Comparison of ENCODE assay signal across 9 mouse cellular contexts in genomic region chr4:98109064-98109463, GRCm38 (mm10).
A peak's percentile ranks its signal among the peaks of the same experiment; 100 is the strongest.
DNase-seq lines count a peak whose midpoint lies in the region; ATAC-seq and TF ChIP-seq lines count a peak whose summit lies in the region.
"Had no signal": no experiment of that assay in that cellular context is flagged by ENCODE, and none has a peak within 500 bp of the region (broad histone marks: within the 10 kb centered on the region; RNA-seq: fewer than 3 reads in every experiment).

No protein-coding gene starts in this region.

- peak; percentile 64; the same call in 1 of the 2 replicates for ATAC-seq in heart, embryonic 14.5 days (ENCODE audit: insufficient number of reproducible peaks, insufficient read depth, low FRiP score, low read depth)
- ATAC-seq in kidney, embryonic 14.5 days (ENCODE audit: low FRiP score, low TSS enrichment) = peak; percentile 43; the same call in 1 of the 2 replicates
- ATAC-seq in liver, embryonic 15.5 days (ENCODE audit: insufficient read depth) = 0 out of 2 replicates have a peak, but pooled peaks have one; percentile 26
- peak; percentile 58; the same call in 1 of the 2 replicates for ATAC-seq in neural tube, embryonic 14.5 days (ENCODE audit: low read depth)

- H3K4me3 ChIP-seq in ES-Bruce4 (ENCODE audit: low read depth, low read length) = no peak overlapping the region
- no peak overlapping the region for H3K4me3 ChIP-seq in bone marrow macrophage, adult 2 months (ENCODE audit: insufficient read depth, low read length)
- no peak overlapping the region for H3K4me3 ChIP-seq in embryonic fibroblast, embryonic 13.5 days (ENCODE audit: insufficient read depth, low read length)
- H3K4me3 ChIP-seq in heart, embryonic 14.5 days (ENCODE audit: control insufficient read depth in 1 of 2, insufficient read depth in 1 of 2, low read depth in 1 of 2, low read length in 2 of 2) = no peak overlapping the region
- no peak overlapping the region for H3K4me3 ChIP-seq in kidney, embryonic 14.5 days (ENCODE audit: low read length)
- H3K4me3 ChIP-seq in liver, embryonic 15.5 days (replicated peaks) = no peak overlapping the region
- H3K4me3 ChIP-seq in neural tube, embryonic 14.5 days (ENCODE audit: low read depth, low read length) = no peak overlapping the region
- H3K4me3 ChIP-seq: erythroblast, embryonic 14.5 days had no signal

- peak; percentile 53 for TF ChIP-seq CTCF in ES-Bruce4 (IDR thresholded peaks at IDR 0.05; ENCODE audit: low read depth, low read length)
- TF ChIP-seq CTCF in bone marrow macrophage, adult 2 months (IDR thresholded peaks at IDR 0.05; ENCODE audit: low read depth, low read length) = peak; percentile 49
- TF ChIP-seq CTCF in embryonic fibroblast, embryonic 13.5 days (IDR thresholded peaks at IDR 0.05; ENCODE audit: borderline replicate concordance, insufficient read depth, low read length) = peak; percentile 44; the same call in 1 of the 2 replicates

- no peaks in the 10 kb centered on the region for H3K9me3 ChIP-seq in ES-Bruce4 (replicated peaks; ENCODE audit: control insufficient read depth, insufficient read depth, low read length, poor library complexity, severe bottlenecking)
- H3K9me3 ChIP-seq in heart, embryonic 14.5 days (ENCODE audit: control insufficient read depth, low read length) = no peaks in the 10 kb centered on the region
- no peaks in the 10 kb centered on the region for H3K9me3 ChIP-seq in kidney, embryonic 14.5 days (ENCODE audit: control insufficient read depth, low read length)
- H3K9me3 ChIP-seq in liver, embryonic 15.5 days (replicated peaks) = no peaks in the 10 kb centered on the region
- no peaks in the 10 kb centered on the region for H3K9me3 ChIP-seq in neural tube, embryonic 14.5 days (ENCODE audit: control insufficient read depth, low read length)

- WGBS in heart, embryonic 14.5 days = 9% methylated on average over 7 of the region's 7 CpGs
- 8% methylated on average over 7 of the region's 7 CpGs for WGBS in kidney, embryonic 14.5 days
- WGBS in liver, embryonic 15.5 days (ENCODE audit: insufficient replicate concordance) = 21% methylated on average over 7 of the region's 7 CpGs
- 6% methylated on average over 7 of the region's 7 CpGs for WGBS in neural tube, embryonic 14.5 days

- H3K4me2 ChIP-seq in heart, embryonic 14.5 days (ENCODE audit: low read length) = no peak overlapping the region
- no peak overlapping the region for H3K4me2 ChIP-seq in kidney, embryonic 14.5 days (replicated peaks; ENCODE audit: low read depth, low read length)
- no peak overlapping the region for H3K4me2 ChIP-seq in liver, embryonic 15.5 days
- H3K4me2 ChIP-seq in neural tube, embryonic 14.5 days (ENCODE audit: low read depth, low read length) = no peak overlapping the region

- DNase-seq in c-Kit-positive CD71-positive TER-119-positive erythroid progenitor cells, embryonic 14.5 days (ENCODE audit: low spot score) = no peak

- no peak overlapping the region for H3K27ac ChIP-seq in ES-Bruce4 (ENCODE audit: insufficient read depth, low read length)
- no peak overlapping the region for H3K27ac ChIP-seq in bone marrow macrophage, adult 2 months (ENCODE audit: insufficient read depth, low read depth, low read length)
- peak overlapping the region; percentile 73 for H3K27ac ChIP-seq in embryonic fibroblast, embryonic 13.5 days (ENCODE audit: insufficient read depth, low read length)
- peak overlapping the region; percentile 77 to 88 for H3K27ac ChIP-seq in heart, embryonic 14.5 days (replicated peaks in 1 of 2; ENCODE audit: control insufficient read depth in 1 of 2, insufficient read depth in 1 of 2, low read depth in 2 of 2, low read length in 2 of 2)
- H3K27ac ChIP-seq in kidney, embryonic 14.5 days (ENCODE audit: low read depth, low read length) = peak overlapping the region; percentile 76; the same call in 1 of the 2 replicates
- no peak overlapping the region for H3K27ac ChIP-seq in liver, embryonic 15.5 days (replicated peaks)
- peak overlapping the region; percentile 80 for H3K27ac ChIP-seq in neural tube, embryonic 14.5 days (ENCODE audit: low read depth, low read length)

- H3K9ac ChIP-seq in ES-Bruce4 (ENCODE audit: low read depth, poor library complexity, severe bottlenecking) = no peak overlapping the region
- peak overlapping the region; percentile 35; the same call in 1 of the 2 replicates for H3K9ac ChIP-seq in heart, embryonic 14.5 days (ENCODE audit: low read length)
- no peak overlapping the region for H3K9ac ChIP-seq in kidney, embryonic 14.5 days (ENCODE audit: low read depth, low read length)
- no peak overlapping the region for H3K9ac ChIP-seq in liver, embryonic 15.5 days
- H3K9ac ChIP-seq in neural tube, embryonic 14.5 days (replicated peaks; ENCODE audit: low read depth, low read length) = no peak overlapping the region

- TF ChIP-seq POLR2A in ES-Bruce4 (IDR thresholded peaks at IDR 0.05; ENCODE audit: insufficient read depth, low read length) = no peak
- TF ChIP-seq POLR2A in bone marrow macrophage, adult 2 months (IDR thresholded peaks at IDR 0.05; ENCODE audit: borderline replicate concordance, low read depth, low read length) = no peak
- TF ChIP-seq POLR2A in embryonic fibroblast, embryonic 13.5 days (IDR thresholded peaks at IDR 0.05; ENCODE audit: low read depth, low read length) = no peak

- no peaks in the 10 kb centered on the region for H3K36me3 ChIP-seq in ES-Bruce4 (ENCODE audit: control insufficient read depth, insufficient read depth, low read length, poor library complexity, severe bottlenecking)
- peaks cover 8% of the 10 kb centered on the region for H3K36me3 ChIP-seq in heart, embryonic 14.5 days (ENCODE audit: control insufficient read depth, insufficient read depth, low read length)
- no peaks in the 10 kb centered on the region for H3K36me3 ChIP-seq in kidney, embryonic 14.5 days (ENCODE audit: control insufficient read depth, insufficient read depth, low read length)
- no peaks in the 10 kb centered on the region for H3K36me3 ChIP-seq in liver, embryonic 15.5 days (replicated peaks)
- no peaks in the 10 kb centered on the region for H3K36me3 ChIP-seq in neural tube, embryonic 14.5 days (ENCODE audit: control insufficient read depth, insufficient read depth, low read length)

- no peak for TF ChIP-seq EP300 in ES-Bruce4 (IDR thresholded peaks at IDR 0.05; ENCODE audit: insufficient read depth, low read depth, low read length)

- H3K27me3 ChIP-seq in ES-Bruce4 (ENCODE audit: control insufficient read depth, insufficient read depth, low read length, poor library complexity, severe bottlenecking) = no peaks in the 10 kb centered on the region
- H3K27me3 ChIP-seq in heart, embryonic 14.5 days (ENCODE audit: control insufficient read depth, insufficient read depth, low read length) = no peaks in the 10 kb centered on the region
- no peaks in the 10 kb centered on the region for H3K27me3 ChIP-seq in kidney, embryonic 14.5 days (ENCODE audit: control insufficient read depth, insufficient read depth, low read length)
- peaks cover 16% of the 10 kb centered on the region for H3K27me3 ChIP-seq in liver, embryonic 15.5 days
- no peaks in the 10 kb centered on the region for H3K27me3 ChIP-seq in neural tube, embryonic 14.5 days (ENCODE audit: control insufficient read depth, insufficient read depth, low read length)

- no peaks in the 10 kb centered on the region for H3K4me1 ChIP-seq in ES-Bruce4 (ENCODE audit: control insufficient read depth, insufficient read depth, low read length)
- H3K4me1 ChIP-seq in bone marrow macrophage, adult 2 months (ENCODE audit: control insufficient read depth, insufficient read depth, low read length) = peaks cover 5% of the 10 kb centered on the region
- peaks cover 17% of the 10 kb centered on the region for H3K4me1 ChIP-seq in embryonic fibroblast, embryonic 13.5 days (ENCODE audit: control insufficient read depth, insufficient read depth, low read length)
- H3K4me1 ChIP-seq in heart, embryonic 14.5 days (ENCODE audit: control insufficient read depth in 2 of 2, insufficient read depth in 2 of 2, low read length in 2 of 2) = peaks cover 20 to 48% of the 10 kb centered on the region in 2 experiments
- peaks cover 42% of the 10 kb centered on the region for H3K4me1 ChIP-seq in kidney, embryonic 14.5 days (ENCODE audit: control insufficient read depth, insufficient read depth, low read length)
- peaks cover 12% of the 10 kb centered on the region for H3K4me1 ChIP-seq in liver, embryonic 15.5 days (replicated peaks)
- peaks cover 22% of the 10 kb centered on the region for H3K4me1 ChIP-seq in neural tube, embryonic 14.5 days (ENCODE audit: control insufficient read depth, insufficient read depth, low read length)

Comparison
In these comparisons a context has a peak if more than half of its experiments do, and no peak if none do; other contexts are left out.
1. H3K27ac ChIP-seq: peak in embryonic fibroblast, embryonic 13.5 days (single experiment), heart, embryonic 14.5 days (2 of 2), kidney, embryonic 14.5 days (single experiment) and neural tube, embryonic 14.5 days (single experiment); none in ES-Bruce4 (single experiment), bone marrow macrophage, adult 2 months (single experiment) and liver, embryonic 15.5 days (single experiment).
2. Peak in every context shown above with its lines, with median percentiles within 50 percentile points of each other: CTCF ChIP-seq and ATAC-seq.